Mouse (Mus musculus): ENCODE data around the gene Iqgap2. TPM values are rescaled to one million over a fixed set of nuclear protein-coding genes. Genes with fewer than 3 reads are reported as not detected.
A peak's percentile ranks its signal among the peaks of the same experiment; 100 is the strongest.

The Iqgap2 gene
- 16.0 and 18.7 TPM in 2 replicates for polyA plus RNA-seq (2015; fragmentation: Nextera tagmentation; extraction: Ambion mirVana)

DNA sequence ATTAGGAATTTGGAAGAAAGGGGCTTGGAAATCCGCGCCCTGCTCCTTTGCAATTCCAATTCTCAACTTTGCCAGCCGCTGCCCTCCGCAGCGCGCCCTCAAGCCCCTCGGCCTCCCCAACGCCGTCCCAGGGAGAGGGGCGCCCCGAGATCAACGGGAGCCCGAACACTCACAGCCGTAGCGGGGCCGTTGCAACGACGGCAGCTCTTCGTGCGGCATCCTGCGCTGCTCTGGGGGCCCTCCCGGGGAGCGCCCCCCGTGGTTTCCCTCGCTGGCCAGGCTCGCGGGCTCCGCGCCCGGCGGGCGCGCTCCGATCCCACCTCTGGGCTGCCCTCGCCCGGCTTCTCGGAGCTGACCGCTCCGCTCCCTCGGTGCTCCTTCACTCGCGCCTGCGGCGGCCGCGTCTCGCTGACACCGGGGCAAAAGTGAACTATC lies at the start of gene Iqgap2:
TSS of gene Iqgap2 (minus strand) at position 432 of the 435 bp plus-strand sequence.
- peak within 1 kb of the TSS; percentile 78 for H3K4me3 ChIP-seq (replicated peaks)
- under 1% methylated on average over 48 of the region's 48 CpGs for WGBS (ENCODE audit: insufficient replicate concordance)
- no peak; the same call in 1 of the 2 replicates for ATAC-seq (ENCODE audit: insufficient read depth)
- H3K9me3 ChIP-seq (replicated peaks), result no peaks in the 10 kb centered on the region
- H3K36me3 ChIP-seq (replicated peaks), result no peaks in the 10 kb centered on the region
- H3K4me1 ChIP-seq (replicated peaks), result peaks cover 49% of the 10 kb centered on the region
- peak within 1 kb of the TSS; percentile 78 for H3K9ac ChIP-seq
- H3K27ac ChIP-seq (replicated peaks), result peak within 1 kb of the TSS; percentile 82
- H3K27me3 ChIP-seq, result peaks cover 15% of the 10 kb centered on the region
- H3K4me2 ChIP-seq, result peak within 1 kb of the TSS; percentile 98

DNA sequence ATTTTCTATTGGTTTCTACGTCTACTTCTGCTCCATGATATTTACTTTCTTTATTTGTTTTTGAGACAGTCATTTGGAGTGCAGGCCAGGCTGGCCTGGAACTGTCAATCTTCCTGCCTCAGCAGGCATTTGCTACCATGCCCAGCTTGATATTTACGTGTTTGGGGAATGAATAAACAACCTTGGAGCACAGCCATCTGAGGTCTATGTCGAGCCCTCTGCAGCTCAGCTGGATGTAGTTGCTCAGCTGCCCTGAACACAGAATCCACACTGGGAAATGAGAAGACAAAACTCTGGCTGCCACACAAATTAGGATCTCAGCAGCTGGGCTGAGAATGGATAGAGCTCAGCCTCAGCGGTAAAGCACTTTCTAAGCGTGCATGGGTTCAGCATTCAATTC lies 49.1 kb upstream of the Iqgap2 start:
- H3K4me1 ChIP-seq (replicated peaks), result peaks cover 9% of the 10 kb centered on the region; the same call in 1 of the 2 replicates
- no peaks in the 10 kb centered on the region for H3K36me3 ChIP-seq (replicated peaks)
- no peak overlapping the region for H3K9ac ChIP-seq
- H3K4me3 ChIP-seq (replicated peaks), result no peak overlapping the region
- H3K27me3 ChIP-seq, result no peaks in the 10 kb centered on the region
- no peaks in the 10 kb centered on the region for H3K9me3 ChIP-seq (replicated peaks)
- no peak overlapping the region for H3K27ac ChIP-seq (replicated peaks)
- WGBS (ENCODE audit: insufficient replicate concordance), result 57% methylated on average over 5 of the region's 5 CpGs
- H3K4me2 ChIP-seq, result no peak overlapping the region
- no peak for ATAC-seq (ENCODE audit: insufficient read depth)

DNA sequence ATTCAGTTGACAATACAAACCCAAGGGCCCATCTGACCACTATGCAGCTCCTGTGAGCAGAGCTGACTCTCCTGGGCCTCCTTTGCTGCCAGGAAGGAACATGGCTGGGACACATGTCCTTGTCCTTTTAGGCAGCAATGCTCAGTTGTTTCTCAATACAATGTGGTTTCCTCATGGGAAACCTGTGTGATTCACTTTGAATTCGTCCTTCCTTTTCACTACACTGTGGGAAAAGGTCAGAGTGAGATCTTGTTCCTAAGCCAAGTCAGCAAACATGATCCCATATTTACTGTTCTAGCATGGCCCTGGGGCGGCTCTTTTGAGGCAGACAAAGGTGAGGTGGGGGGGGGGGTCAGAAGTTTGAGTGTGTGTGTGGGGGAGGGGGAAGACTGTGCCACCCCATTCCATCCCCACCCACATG lies 32.5 kb upstream of the Iqgap2 start:
- H3K27ac ChIP-seq (replicated peaks), result no peak overlapping the region

DNA sequence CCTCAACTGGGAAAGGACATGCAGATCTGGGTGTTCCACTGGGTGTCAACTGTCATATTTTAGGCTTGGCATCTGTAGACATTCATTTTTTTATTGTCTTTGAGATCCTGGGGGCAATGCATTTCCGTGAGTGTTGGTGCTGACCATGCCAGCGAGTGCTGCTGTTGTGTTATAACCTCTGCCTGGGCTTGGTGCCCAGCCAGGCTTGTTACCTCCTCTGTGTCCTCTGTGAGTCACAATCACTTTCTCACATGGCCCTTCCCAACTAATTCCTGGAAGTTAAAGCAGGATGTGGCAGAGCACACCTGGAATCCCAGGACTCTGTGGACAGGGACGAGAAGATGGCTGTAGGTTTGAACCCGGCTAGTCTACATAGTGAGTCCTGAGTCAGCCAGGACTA lies 30.9 kb upstream of the Iqgap2 start:
- Histone ChIP-seq H3K36me3 (replicated peaks) (no peaks in the 10 kb centered on the region), H3K27ac (replicated peaks) (no peak overlapping the region), H3K27me3 (no peaks in the 10 kb centered on the region), H3K4me2 (no peak overlapping the region), H3K4me1 (replicated peaks) (peaks cover 4% of the 10 kb centered on the region; the same call in 1 of the 2 replicates), H3K4me3 (replicated peaks) (no peak overlapping the region), H3K9ac (no peak overlapping the region), H3K9me3 (replicated peaks) (0 out of 2 replicates have a peak, but pooled peaks cover 4% of the 10 kb centered on the region)
- no peak for ATAC-seq (ENCODE audit: insufficient read depth)
- 67% methylated on average over 4 of the region's 4 CpGs for WGBS (ENCODE audit: insufficient replicate concordance)

More for the DNA sequence above, 32.5 kb upstream of the Iqgap2 start:
- WGBS (ENCODE audit: insufficient replicate concordance), result 44% methylated on average over 2 of the region's 2 CpGs
- peaks cover 4% of the 10 kb centered on the region; the same call in 1 of the 2 replicates for H3K4me1 ChIP-seq (replicated peaks)
- H3K4me3 ChIP-seq (replicated peaks), result no peak overlapping the region
- no peaks in the 10 kb centered on the region for H3K27me3 ChIP-seq
- ATAC-seq (ENCODE audit: insufficient read depth), result peak; percentile 65; the same call in 1 of the 2 replicates
- 0 out of 2 replicates have a peak, but pooled peaks cover 4% of the 10 kb centered on the region for H3K9me3 ChIP-seq (replicated peaks)
- no peaks in the 10 kb centered on the region for H3K36me3 ChIP-seq (replicated peaks)
- no peak overlapping the region for H3K4me2 ChIP-seq
- no peak overlapping the region for H3K9ac ChIP-seq

DNA sequence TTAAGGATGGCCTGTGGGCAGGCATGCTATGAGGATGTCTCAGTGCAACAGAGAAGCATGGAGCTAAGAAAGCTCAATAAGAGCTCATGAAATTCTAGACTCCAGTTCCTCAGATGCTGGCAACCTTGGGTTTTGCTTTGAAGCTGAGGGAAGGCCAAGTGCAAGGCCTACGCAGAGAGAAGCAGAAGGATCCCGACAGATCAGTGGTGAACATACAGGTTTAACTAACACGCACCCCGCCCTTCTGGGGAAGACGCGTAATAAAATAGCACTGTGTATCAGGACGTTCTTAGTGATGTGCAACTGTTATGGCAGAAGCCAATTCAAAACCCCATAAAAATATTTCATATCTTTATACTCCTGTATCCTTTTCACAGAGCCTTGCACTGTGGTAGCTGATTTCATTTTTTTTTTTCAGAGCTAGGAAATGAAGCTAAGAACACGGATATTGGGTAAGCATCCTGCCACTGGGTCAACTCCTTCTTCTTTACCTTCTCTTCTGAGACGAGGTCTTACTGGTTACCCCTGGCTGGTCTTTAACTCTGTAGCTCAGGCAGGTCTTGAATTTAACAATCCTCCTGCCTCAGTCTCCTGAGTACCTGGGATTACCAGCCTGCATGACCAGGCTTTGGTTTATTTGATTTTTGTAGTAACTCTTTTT lies 27.0 kb upstream of the Iqgap2 start:
- Histone ChIP-seq H3K27me3 (no peaks in the 10 kb centered on the region), H3K4me1 (replicated peaks) (peaks cover 2% of the 10 kb centered on the region; the same call in 1 of the 2 replicates), H3K27ac (replicated peaks) (no peak overlapping the region), H3K9me3 (replicated peaks) (0 out of 2 replicates have a peak, but pooled peaks cover 4% of the 10 kb centered on the region), H3K9ac (no peak overlapping the region), H3K4me3 (replicated peaks) (no peak overlapping the region), H3K4me2 (no peak overlapping the region), H3K36me3 (replicated peaks) (no peaks in the 10 kb centered on the region)
- ATAC-seq (ENCODE audit: insufficient read depth), result no peak
- WGBS (ENCODE audit: insufficient replicate concordance), result 76% methylated on average over 9 of the region's 9 CpGs

DNA sequence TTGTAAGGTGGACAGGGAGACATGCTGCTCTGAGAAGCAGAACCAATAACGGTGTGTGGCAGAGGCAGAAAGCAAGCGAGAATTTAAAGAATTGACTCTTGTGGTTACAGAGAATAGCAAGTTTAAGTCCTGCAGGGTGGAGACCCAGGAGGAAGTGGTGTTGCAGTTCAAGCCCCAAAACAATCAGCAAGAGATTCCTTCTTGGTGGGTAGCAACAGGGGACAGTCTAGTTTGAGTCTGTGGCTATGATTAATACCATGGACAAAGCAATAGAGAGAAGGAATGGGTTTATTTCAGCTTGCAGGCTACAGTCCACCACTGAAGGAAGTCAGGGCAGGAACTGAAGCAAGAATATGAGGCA lies 21.3 kb upstream of the Iqgap2 start:
- ATAC-seq (ENCODE audit: insufficient read depth), result no peak
- Histone ChIP-seq H3K27me3 (peaks cover 8% of the 10 kb centered on the region; the same call in 1 of the 2 replicates), H3K4me1 (replicated peaks) (peaks cover 7% of the 10 kb centered on the region), H3K4me2 (no peak overlapping the region), H3K27ac (replicated peaks) (no peak overlapping the region), H3K9me3 (replicated peaks) (no peaks in the 10 kb centered on the region), H3K4me3 (replicated peaks) (no peak overlapping the region), H3K9ac (no peak overlapping the region), H3K36me3 (replicated peaks) (no peaks in the 10 kb centered on the region)
- 24% methylated on average over 2 of the region's 2 CpGs for WGBS (ENCODE audit: insufficient replicate concordance)

DNA sequence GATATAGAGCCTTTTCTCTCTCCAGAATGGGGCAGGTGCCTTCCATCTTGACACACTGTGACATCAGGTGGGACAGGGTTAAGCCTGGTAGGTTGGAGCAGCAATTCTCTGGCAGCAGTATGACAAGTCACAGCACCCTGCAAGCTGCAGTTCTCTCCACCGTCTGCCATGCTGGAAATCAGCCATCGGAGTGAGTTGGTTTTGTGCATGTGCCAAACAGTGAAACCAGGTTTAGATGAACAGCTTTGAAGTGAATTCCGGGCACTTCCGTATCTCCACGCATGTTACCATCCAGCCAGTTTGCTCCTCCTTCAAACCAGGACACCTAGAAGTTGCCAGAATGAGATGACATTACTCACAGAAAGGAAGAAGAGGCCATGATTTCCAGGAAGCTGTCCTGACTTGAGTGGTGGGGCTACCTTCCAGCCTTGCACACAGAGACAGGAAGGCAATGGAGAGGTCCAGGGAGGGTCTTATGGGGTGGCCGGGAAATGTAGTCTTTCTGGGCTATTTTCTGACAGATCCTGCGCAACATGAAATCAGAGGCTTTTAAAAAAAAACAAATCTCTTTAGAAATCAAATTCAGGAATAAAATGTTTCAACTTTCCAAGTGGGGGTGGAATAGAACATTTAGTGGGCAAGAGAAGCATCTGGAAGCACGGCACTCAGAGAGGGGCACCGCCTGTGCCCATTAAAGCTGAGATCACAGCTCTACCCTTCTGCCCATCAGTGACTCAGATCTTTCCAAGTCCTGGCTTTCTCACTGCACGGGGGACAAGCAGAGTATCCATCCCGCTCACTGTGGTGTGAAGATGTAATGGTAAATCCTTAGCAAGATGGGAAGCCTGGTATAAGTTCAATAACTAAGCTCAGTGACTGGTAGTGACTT lies 20.7 kb upstream of the Iqgap2 start:
- H3K27ac ChIP-seq (replicated peaks), result no peak overlapping the region
- no peak for ATAC-seq (ENCODE audit: insufficient read depth)
- H3K4me1 ChIP-seq (replicated peaks), result peaks cover 7% of the 10 kb centered on the region
- WGBS (ENCODE audit: insufficient replicate concordance), result 57% methylated on average over 11 of the region's 11 CpGs
- H3K27me3 ChIP-seq, result peaks cover 8% of the 10 kb centered on the region; the same call in 1 of the 2 replicates
- no peaks in the 10 kb centered on the region for H3K36me3 ChIP-seq (replicated peaks)
- H3K9me3 ChIP-seq (replicated peaks), result no peaks in the 10 kb centered on the region
- no peak overlapping the region for H3K4me3 ChIP-seq (replicated peaks)
- H3K4me2 ChIP-seq, result no peak overlapping the region
- no peak overlapping the region for H3K9ac ChIP-seq

DNA sequence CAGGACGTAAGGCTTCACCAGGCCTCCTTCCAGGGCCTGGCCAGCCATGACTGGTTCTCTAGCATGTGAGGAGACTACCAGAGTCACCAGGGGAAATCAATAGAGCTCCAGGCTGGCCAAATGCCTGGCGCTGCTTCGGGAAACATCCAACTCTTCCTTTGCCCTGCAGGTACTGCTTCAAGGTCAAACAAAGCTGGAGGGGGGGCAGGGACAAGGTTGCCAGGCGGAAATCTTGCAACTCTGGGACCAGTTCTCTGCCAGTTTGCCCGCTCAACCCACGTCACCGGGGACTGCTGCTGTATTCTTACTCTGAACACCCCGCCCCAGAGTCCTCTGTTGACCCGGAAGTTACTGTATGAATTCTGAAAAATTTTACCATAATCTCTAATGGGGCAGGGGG lies 18.5 kb upstream of the Iqgap2 start:
- Histone ChIP-seq H3K4me1 (replicated peaks) (peaks cover 7% of the 10 kb centered on the region), H3K27me3 (peaks cover 8% of the 10 kb centered on the region; the same call in 1 of the 2 replicates), H3K27ac (replicated peaks) (no peak overlapping the region), H3K9me3 (replicated peaks) (no peaks in the 10 kb centered on the region), H3K4me2 (no peak overlapping the region), H3K9ac (no peak overlapping the region), H3K4me3 (replicated peaks) (no peak overlapping the region), H3K36me3 (replicated peaks) (no peaks in the 10 kb centered on the region)
- 57% methylated on average over 9 of the region's 9 CpGs for WGBS (ENCODE audit: insufficient replicate concordance)
- ATAC-seq (ENCODE audit: insufficient read depth), result no peak

DNA sequence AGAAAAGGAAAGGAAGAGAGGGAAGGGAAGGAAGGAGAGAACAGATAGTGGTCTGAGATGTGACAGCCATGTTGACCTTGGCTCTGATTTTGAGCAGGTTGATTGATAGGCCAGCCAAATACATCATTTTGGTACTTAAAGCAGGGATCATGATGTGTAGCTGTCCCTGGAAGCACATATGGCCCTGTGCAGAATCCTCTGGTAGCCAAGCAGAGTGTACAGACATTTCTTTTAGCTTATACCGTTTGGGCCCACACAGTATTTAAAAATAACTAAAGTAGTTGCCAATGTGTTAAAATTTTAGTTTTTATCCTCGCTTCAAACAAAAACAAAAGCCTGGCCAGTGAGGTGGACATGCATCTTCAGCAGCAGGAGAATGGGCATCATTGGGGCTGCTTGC lies 17.5 kb upstream of the Iqgap2 start:
- ATAC-seq (ENCODE audit: insufficient read depth), result no peak
- H3K27ac ChIP-seq (replicated peaks), result no peak overlapping the region
- no peak overlapping the region for H3K4me2 ChIP-seq
- peaks cover 8% of the 10 kb centered on the region; the same call in 1 of the 2 replicates for H3K27me3 ChIP-seq
- H3K9ac ChIP-seq, result no peak overlapping the region
- peaks cover 7% of the 10 kb centered on the region for H3K4me1 ChIP-seq (replicated peaks)
- no peak overlapping the region for H3K4me3 ChIP-seq (replicated peaks)
- no peaks in the 10 kb centered on the region for H3K36me3 ChIP-seq (replicated peaks)
- no peaks in the 10 kb centered on the region for H3K9me3 ChIP-seq (replicated peaks)
- WGBS (ENCODE audit: insufficient replicate concordance), result 60% methylated on average over 2 of the region's 2 CpGs

DNA sequence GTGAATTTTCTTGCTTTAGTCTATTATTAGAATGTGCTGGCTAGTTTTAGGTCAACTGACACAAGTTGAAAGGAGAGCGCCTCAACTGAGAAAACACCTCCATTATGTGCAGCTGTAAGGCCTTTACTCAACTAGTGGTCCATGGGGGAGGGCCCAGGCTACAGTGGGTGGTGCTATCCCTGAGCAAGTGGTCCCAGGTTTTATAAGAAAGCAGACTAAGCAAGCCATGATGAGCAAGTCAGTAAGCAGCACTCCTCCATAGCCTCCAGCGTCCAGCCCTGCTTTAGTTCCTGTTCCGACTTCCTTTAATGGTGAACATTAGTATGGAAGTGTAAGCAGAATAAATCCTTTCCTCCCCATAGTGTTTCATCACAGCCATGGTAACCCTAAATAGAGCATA lies 11.0 kb upstream of the Iqgap2 start:
- 79% methylated on average over 3 of the region's 3 CpGs for WGBS (ENCODE audit: insufficient replicate concordance)
- Histone ChIP-seq H3K27ac (replicated peaks) (no peak overlapping the region), H3K4me1 (replicated peaks) (no peaks in the 10 kb centered on the region), H3K27me3 (no peaks in the 10 kb centered on the region), H3K4me3 (replicated peaks) (no peak overlapping the region), H3K4me2 (no peak overlapping the region), H3K9me3 (replicated peaks) (no peaks in the 10 kb centered on the region), H3K9ac (no peak overlapping the region), H3K36me3 (replicated peaks) (no peaks in the 10 kb centered on the region)
- ATAC-seq (ENCODE audit: insufficient read depth), result no peak

All from liver, embryonic 15.5 days (tissue).